Mouse (Mus musculus) liver, embryonic 12.5 days (tissue): ENCODE data around the gene Vdac1. TPM values are rescaled to one million over a fixed set of nuclear protein-coding genes. Genes with fewer than 3 reads are reported as not detected.
"Not testable (repeated sequence)": the region's sequence is repeated elsewhere in the genome, so short reads cannot be mapped to it uniquely, and the experiment has no call there.

Experiments used
- ATAC-seq: fragments of 200-750 bp; cut with Nextera tagmentation; 2 replicates; pipeline ENCODE4 v1.8.0; 2017; ENCODE audit warnings: moderate number of reproducible peaks, mild to moderate bottlenecking, moderate library complexity
- H3K27ac ChIP-seq: fragments of 300-500 bp; sonication (generic); 2 replicates; pipeline ENCODE4 v1.5.1; 2016; ENCODE audit warnings: mild to moderate bottlenecking
- H3K27me3 ChIP-seq: fragments of 300-500 bp; sonication (generic); replicated peaks from 2 replicates; pipeline ENCODE4 v1.6.1; 2016; ENCODE audit warnings: mild to moderate bottlenecking, moderate library complexity
- H3K36me3 ChIP-seq: fragments of 300-500 bp; sonication (generic); 2 replicates; pipeline ENCODE4 v1.6.1; 2016; ENCODE audit warnings: mild to moderate bottlenecking, moderate library complexity
- H3K4me1 ChIP-seq: fragments of 300-500 bp; sonication (generic); 2 replicates; pipeline ENCODE4 v1.6.1; 2016
- H3K4me2 ChIP-seq: fragments of 300-500 bp; sonication (generic); 2 replicates; pipeline ENCODE4 v1.6.1; 2016; ENCODE audit warnings: mild to moderate bottlenecking, moderate library complexity
- H3K4me3 ChIP-seq: fragments of 300-500 bp; sonication (generic); 2 replicates; pipeline ENCODE4 v1.5.1; 2016; ENCODE audit warnings: mild to moderate bottlenecking, moderate library complexity
- H3K9ac ChIP-seq: fragments of 300-500 bp; sonication (generic); 2 replicates; pipeline ENCODE4 v1.6.1; 2016; ENCODE audit warnings: mild to moderate bottlenecking, moderate library complexity
- H3K9me3 ChIP-seq: fragments of 300-500 bp; sonication (generic); replicated peaks from 2 replicates; pipeline ENCODE4 v1.6.1; 2016; ENCODE audit warnings: mild to moderate bottlenecking, moderate library complexity
- WGBS: fragments of 180-500 bp; shearing (Covaris S2); methylation state at CpG from one replicate; pipeline ENCODE4 v1.1.7; 2016; ENCODE audit not compliant: insufficient replicate concordance; 5-methylcytosine and 5-hydroxymethylcytosine counted together
- polyA plus RNA-seq: library from polyadenylated mRNA; unstranded; fragments of >200 nt; fragmentation: Nextera tagmentation; extraction: Ambion mirVana; gene quantifications from 2 replicates; pipeline ENCODE4 v1.2.1, GENCODE M21; 2016

Vdac1 gene
- polyA plus RNA-seq, 1 experiment from 2014 or later: 159 TPM

GRCm38 (mm10) chr11:52345939-52346634, 14.6 kb upstream of the Vdac1 start:
- H3K4me2 ChIP-seq: peak overlapping the region; percentile 77
- H3K36me3 ChIP-seq: no peaks in the 10 kb centered on the region
- peak overlapping the region; percentile 52 for H3K4me3 ChIP-seq
- ATAC-seq: peak; percentile 36; the same call in 1 of the 2 replicates
- 10% methylated on average over 10 of the region's 12 CpGs for WGBS
- no peaks in the 10 kb centered on the region for H3K27me3 ChIP-seq
- peak overlapping the region; percentile 39; the same call in 1 of the 2 replicates for H3K9ac ChIP-seq
- H3K9me3 ChIP-seq: no peaks in the 10 kb centered on the region
- H3K27ac ChIP-seq: peak overlapping the region; percentile 66
- peaks cover 41% of the 10 kb centered on the region for H3K4me1 ChIP-seq

- Histone ChIP-seq H3K9ac (peak overlapping the region; percentile 39; the same call in 1 of the 2 replicates), H3K27me3 (no peaks in the 10 kb centered on the region), H3K36me3 (no peaks in the 10 kb centered on the region), H3K4me3 (peak overlapping the region; percentile 52), H3K9me3 (no peaks in the 10 kb centered on the region), H3K27ac (peak overlapping the region; percentile 66), H3K4me2 (peak overlapping the region; percentile 77), H3K4me1 (peaks cover 41% of the 10 kb centered on the region)
- ATAC-seq: peak; percentile 45; the same call in 1 of the 2 replicates
- 5% methylated on average over 12 of the region's 12 CpGs for WGBS
Observed at GRCm38 (mm10) chr11:52346635-52347005, 14.0 kb upstream of the Vdac1 start.

DNA sequence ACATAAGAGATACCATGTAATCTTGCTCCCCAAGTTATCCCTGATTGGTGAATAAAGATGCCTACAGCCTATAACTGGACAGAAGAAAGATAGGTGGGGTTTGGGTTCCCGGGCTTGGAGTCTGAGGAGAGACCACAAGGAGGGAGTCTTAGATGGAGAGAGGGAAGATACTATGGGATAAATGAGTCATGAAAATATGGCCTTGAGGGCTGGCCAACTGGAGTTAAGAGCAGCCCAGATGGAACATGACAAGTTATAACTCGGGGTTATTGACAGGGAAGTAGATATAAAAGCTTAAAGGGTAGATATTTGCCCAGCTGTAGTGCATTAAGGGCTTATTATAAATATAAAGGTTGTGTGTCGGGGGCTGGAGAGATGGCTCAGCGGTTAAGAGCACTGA, 12.5 kb upstream of the Vdac1 start:
- H3K4me1 ChIP-seq: peaks cover 50% of the 10 kb centered on the region
- WGBS: 70% methylated on average over 4 of the region's 4 CpGs
- H3K9me3 ChIP-seq: no peaks in the 10 kb centered on the region
- no peak for ATAC-seq
- H3K9ac ChIP-seq: no peak overlapping the region
- no peaks in the 10 kb centered on the region for H3K36me3 ChIP-seq
- H3K4me2 ChIP-seq: no peak overlapping the region
- H3K4me3 ChIP-seq: no peak overlapping the region
- no peak overlapping the region for H3K27ac ChIP-seq
- no peaks in the 10 kb centered on the region for H3K27me3 ChIP-seq

DNA sequence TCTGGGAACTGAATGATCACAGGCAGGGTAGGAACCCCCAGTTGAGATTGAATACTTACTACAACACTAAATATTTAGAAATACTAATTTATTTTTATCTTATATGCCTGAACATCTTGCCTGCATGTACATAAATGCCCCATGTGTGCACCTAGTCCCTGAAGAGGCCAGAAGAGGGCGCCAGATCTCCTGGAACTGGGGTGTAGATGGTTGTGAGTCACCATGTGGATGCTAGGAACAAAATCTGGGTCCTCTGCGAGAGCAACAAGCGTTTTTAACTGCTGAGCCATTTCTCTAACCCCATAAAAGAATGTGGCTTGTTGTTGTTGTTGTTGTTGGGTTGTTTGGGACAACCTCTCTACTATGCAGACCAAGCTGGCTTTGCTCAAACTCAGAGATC, 11.9 kb upstream of the Vdac1 start:
- Histone ChIP-seq H3K27me3 (no peaks in the 10 kb centered on the region), H3K36me3 (no peaks in the 10 kb centered on the region), H3K4me2 (no peak overlapping the region), H3K9ac (no peak overlapping the region), H3K4me3 (no peak overlapping the region), H3K4me1 (peaks cover 50% of the 10 kb centered on the region), H3K27ac (no peak overlapping the region), H3K9me3 (no peaks in the 10 kb centered on the region)
- ATAC-seq: no peak
- WGBS: 56% methylated on average over 3 of the region's 3 CpGs

DNA sequence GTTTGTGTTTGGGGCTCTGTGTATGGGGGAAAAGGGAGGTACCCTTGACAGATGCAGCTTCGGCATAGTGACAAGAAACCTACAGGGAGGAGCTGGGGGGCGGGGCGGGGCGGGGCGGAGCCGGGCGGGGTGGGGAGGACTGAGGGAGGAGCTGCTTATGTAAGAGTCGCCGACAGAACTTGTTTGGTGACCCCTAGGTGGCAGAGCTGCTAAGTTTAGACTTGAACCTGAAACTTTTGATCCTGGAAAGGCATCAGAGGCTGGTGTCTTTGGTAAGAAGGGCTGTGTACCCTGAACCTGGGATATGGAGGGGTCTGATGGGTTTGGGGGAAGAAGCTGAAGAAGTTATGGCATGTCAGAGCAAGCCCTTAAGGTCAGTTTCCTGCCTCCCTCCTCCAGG, 9.7 kb upstream of the Vdac1 start:
- Histone ChIP-seq H3K27ac (peak overlapping the region; percentile 73), H3K9ac (peak overlapping the region; percentile 50), H3K4me1 (peaks cover 35% of the 10 kb centered on the region), H3K36me3 (no peaks in the 10 kb centered on the region), H3K27me3 (no peaks in the 10 kb centered on the region), H3K4me3 (peak overlapping the region; percentile 9; the same call in 1 of the 2 replicates), H3K4me2 (peak overlapping the region; percentile 52), H3K9me3 (0 out of 2 replicates have a peak, but pooled peaks cover 10% of the 10 kb centered on the region)
- peak; percentile 82 for ATAC-seq
- 0% methylated on average over 9 of the region's 9 CpGs for WGBS

- ATAC-seq: no peak
- H3K9ac ChIP-seq: no peak overlapping the region
- WGBS: 81% methylated on average over 3 of the region's 3 CpGs
- H3K4me3 ChIP-seq: no peak overlapping the region
- H3K4me1 ChIP-seq: peaks cover 25% of the 10 kb centered on the region
- no peaks in the 10 kb centered on the region for H3K36me3 ChIP-seq
- 0 out of 2 replicates have a peak, but pooled peaks cover 13% of the 10 kb centered on the region for H3K9me3 ChIP-seq
- no peaks in the 10 kb centered on the region for H3K27me3 ChIP-seq
- H3K4me2 ChIP-seq: no peak overlapping the region
- H3K27ac ChIP-seq: no peak overlapping the region
Observed at GRCm38 (mm10) chr11:52352271-52352670, 8.4 kb upstream of the Vdac1 start.

- no peak for ATAC-seq
- H3K4me3 ChIP-seq: no peak overlapping the region
- peaks cover 35% of the 10 kb centered on the region for H3K4me1 ChIP-seq
- no peak overlapping the region for H3K27ac ChIP-seq
- no peaks in the 10 kb centered on the region for H3K27me3 ChIP-seq
- H3K9me3 ChIP-seq: 0 out of 2 replicates have a peak, but pooled peaks cover 13% of the 10 kb centered on the region
- H3K4me2 ChIP-seq: no peak overlapping the region
- H3K36me3 ChIP-seq: no peaks in the 10 kb centered on the region
- no peak overlapping the region for H3K9ac ChIP-seq
- WGBS: 73% methylated on average over 5 of the region's 5 CpGs
Observed at GRCm38 (mm10) chr11:52354644-52355043, 6.0 kb upstream of the Vdac1 start.

GRCm38 (mm10) chr11:52355601-52356000, 5.1 kb upstream of the Vdac1 start:
- 0 out of 2 replicates have a peak, but pooled peaks cover 13% of the 10 kb centered on the region for H3K9me3 ChIP-seq
- 59% methylated on average over 1 of the region's 1 CpGs for WGBS
- no peaks in the 10 kb centered on the region for H3K27me3 ChIP-seq

DNA sequence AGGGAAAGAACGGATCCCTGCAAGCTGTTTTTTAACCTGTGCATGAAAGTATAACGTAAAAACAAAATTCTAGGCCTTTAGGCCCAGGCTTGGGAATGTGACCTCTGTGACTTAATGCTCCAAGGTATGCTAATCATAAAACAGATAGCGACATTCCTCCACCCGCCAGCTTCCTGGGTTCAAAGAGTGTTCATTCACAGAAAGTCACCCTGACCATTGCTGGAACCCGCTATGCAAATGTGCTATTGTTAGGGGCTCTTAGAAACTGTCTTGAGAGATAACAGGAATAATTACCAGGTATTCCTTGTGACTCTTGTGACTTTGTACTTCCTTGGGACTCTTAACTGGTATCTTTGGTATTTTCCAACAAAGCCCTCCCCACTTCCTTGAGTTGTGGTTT, 3.6 kb upstream of the Vdac1 start:
- WGBS: 87% methylated on average over 5 of the region's 5 CpGs
- not testable (repeated sequence) for ATAC-seq

More at GRCm38 (mm10) chr11:52355601-52356000, 5.1 kb upstream of the Vdac1 start:
- Histone ChIP-seq H3K27ac (no peak overlapping the region), H3K4me3 (no peak overlapping the region), H3K36me3 (no peaks in the 10 kb centered on the region), H3K4me2 (no peak overlapping the region), H3K9ac (no peak overlapping the region), H3K4me1 (peaks cover 35% of the 10 kb centered on the region)
- ATAC-seq: no peak

GRCm38 (mm10) chr11:52358520-52358919, 2.1 kb upstream of the Vdac1 start:
- Histone ChIP-seq H3K27me3 (no peaks in the 10 kb centered on the region), H3K36me3 (peaks cover 5% of the 10 kb centered on the region; the same call in 1 of the 2 replicates), H3K9ac (no peak overlapping the region), H3K9me3 (0 out of 2 replicates have a peak, but pooled peaks cover 13% of the 10 kb centered on the region), H3K4me3 (0 out of 2 replicates have a peak overlapping the region, but pooled peaks have one; percentile 7), H3K27ac (peak overlapping the region; percentile 68), H3K4me1 (peaks cover 36% of the 10 kb centered on the region), H3K4me2 (peak overlapping the region; percentile 16)
- 63% methylated on average over 4 of the region's 4 CpGs for WGBS
- no peak for ATAC-seq

More for the DNA sequence above, 3.6 kb upstream of the Vdac1 start:
- not testable (repeated sequence) for H3K9ac ChIP-seq, H3K27me3 ChIP-seq, H3K36me3 ChIP-seq, H3K4me3 ChIP-seq, H3K4me2 ChIP-seq, H3K27ac ChIP-seq
- Histone ChIP-seq H3K9me3 (0 out of 2 replicates have a peak, but pooled peaks cover 13% of the 10 kb centered on the region), H3K4me1 (peaks cover 26% of the 10 kb centered on the region)

DNA sequence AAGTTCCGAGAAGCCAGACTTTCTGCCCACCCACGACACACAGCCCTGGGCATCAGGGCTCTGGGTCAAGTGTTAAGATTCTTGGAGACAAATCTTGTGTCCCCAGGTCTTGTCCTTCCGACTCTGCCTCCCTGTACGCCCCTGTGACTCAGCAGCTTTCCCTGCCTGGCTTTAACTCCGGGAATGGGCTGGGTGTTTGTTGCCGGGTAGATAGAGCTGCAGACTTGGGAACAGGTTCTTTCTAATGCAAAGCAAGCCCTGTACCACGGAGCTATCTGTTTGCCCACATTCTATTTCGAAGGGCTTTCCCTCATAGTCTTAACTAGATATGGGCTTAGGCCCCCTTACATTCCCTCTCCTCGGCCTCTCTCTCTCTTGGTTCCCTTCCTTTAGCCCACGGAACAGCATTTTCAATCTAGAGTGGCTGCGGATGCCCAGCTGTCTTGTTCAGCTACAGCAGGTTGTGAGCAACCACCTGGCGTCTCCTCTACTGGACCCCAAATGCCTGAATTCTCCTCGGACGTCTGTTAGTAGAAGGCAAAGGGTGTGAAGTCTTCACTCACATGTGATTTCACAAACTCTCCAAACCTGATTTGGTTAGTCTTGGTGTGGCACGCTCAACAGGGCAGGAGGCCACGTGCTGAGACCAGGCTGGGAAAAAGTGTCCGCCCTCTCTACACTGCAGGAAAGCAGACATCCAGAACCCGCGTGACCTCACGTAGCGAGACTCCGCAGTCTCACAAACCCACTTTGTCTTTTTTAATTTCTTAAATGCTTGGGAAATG, 782 bp upstream of the Vdac1 start:
- no peaks in the 10 kb centered on the region for H3K27me3 ChIP-seq
- peaks cover 8% of the 10 kb centered on the region for H3K36me3 ChIP-seq
- WGBS: 10% methylated on average over 22 of the region's 22 CpGs
- peak; percentile 25 for ATAC-seq
- peak overlapping the region; percentile 92 for H3K4me2 ChIP-seq
- peak overlapping the region; percentile 98 for H3K9ac ChIP-seq
- peak overlapping the region; percentile 92 for H3K27ac ChIP-seq
- peak overlapping the region; percentile 91 for H3K4me3 ChIP-seq
- H3K4me1 ChIP-seq: peaks cover 49% of the 10 kb centered on the region
- H3K9me3 ChIP-seq: 0 out of 2 replicates have a peak, but pooled peaks cover 8% of the 10 kb centered on the region
